Mouse (Mus musculus) adrenal gland, postnatal 10 days (tissue): ENCODE data around the gene Cand2. TPM values are rescaled to one million over a fixed set of nuclear protein-coding genes. Genes with fewer than 3 reads are reported as not detected.

Source experiments
- DNase-seq: peaks from one replicate; pipeline ENCODE4 v3.0.0; 2021; ENCODE audit warnings: mixed read lengths
- long read RNA-seq, 2 experiments: library from polyadenylated mRNA; stranded (forward); transcript quantifications; one replicate each; pipeline ENCODE4 v2.0.0; 2021
- total RNA-seq, 2 experiments: library from RNA; stranded (reverse); gene quantifications; 2 replicates each; pipeline ENCODE4 v1.2.3; 2021

Gene Cand2
- 10 to 100 TPM; 10.4 to 16.1 TPM for total RNA-seq
- long read RNA-seq, experiment 1, full-length matches to known transcripts = 4 of 10 reads
- long read RNA-seq, experiment 1, partial matches to known transcripts = 3 of 10 reads
- long read RNA-seq, experiment 1, other reads (novel, unspliced or antisense) = 3 of 10 reads
- long read RNA-seq, experiment 2, full-length matches to known transcripts = 6 of 9 reads
- long read RNA-seq, experiment 2, partial matches to known transcripts = 2 of 9 reads
- long read RNA-seq, experiment 2, other reads (novel, unspliced or antisense) = 1 of 9 reads

GRCm38 (mm10) chr6:115774501-115774921 lies at the start of gene Cand2:
TSS of gene Cand2 (plus strand) at chr6:115774538.
- peak; percentile 75 for DNase-seq

- peak; percentile 66 for DNase-seq
Observed at GRCm38 (mm10) chr6:115727108-115727507, 47.2 kb upstream of the Cand2 start.

- DNase-seq = no peak
Observed at GRCm38 (mm10) chr6:115727570-115727969, 46.8 kb upstream of the Cand2 start.

- no peak for DNase-seq
Observed at GRCm38 (mm10) chr6:115730560-115731342, 43.6 kb upstream of the Cand2 start.

- no peak for DNase-seq
Observed at GRCm38 (mm10) chr6:115732341-115732928, 41.9 kb upstream of the Cand2 start.

GRCm38 (mm10) chr6:115734909-115735308 lies 39.4 kb upstream of the Cand2 start:
- peak; percentile 53 for DNase-seq

GRCm38 (mm10) chr6:115739056-115739455 lies 35.3 kb upstream of the Cand2 start:
- no peak for DNase-seq

- peak; percentile 42 for DNase-seq
Observed at GRCm38 (mm10) chr6:115743569-115743968, 30.8 kb upstream of the Cand2 start.

- no peak for DNase-seq
Observed at GRCm38 (mm10) chr6:115746326-115746725, 28.0 kb upstream of the Cand2 start.

- no peak for DNase-seq
Observed at GRCm38 (mm10) chr6:115755536-115755935, 18.8 kb upstream of the Cand2 start.

- no peak for DNase-seq
Observed at GRCm38 (mm10) chr6:115758981-115759435, 15.3 kb upstream of the Cand2 start.

GRCm38 (mm10) chr6:115759461-115759860 lies 14.9 kb upstream of the Cand2 start:
- DNase-seq = no peak

- no peak for DNase-seq
Observed at GRCm38 (mm10) chr6:115760137-115760536, 14.2 kb upstream of the Cand2 start.

- DNase-seq = no peak
Observed at GRCm38 (mm10) chr6:115760982-115761381, 13.4 kb upstream of the Cand2 start.

GRCm38 (mm10) chr6:115761995-115762756 lies 12.2 kb upstream of the Cand2 start, which contains the start of gene Tmem40:
TSS of gene Tmem40 (minus strand) at chr6:115762410.
- DNase-seq = peak; percentile 21

- peak; percentile 58 for DNase-seq
Observed at GRCm38 (mm10) chr6:115764179-115764578, 10.2 kb upstream of the Cand2 start.

GRCm38 (mm10) chr6:115767357-115767756 lies 7.0 kb upstream of the Cand2 start:
- DNase-seq = no peak

GRCm38 (mm10) chr6:115768207-115768606 lies 6.1 kb upstream of the Cand2 start:
- no peak for DNase-seq

GRCm38 (mm10) chr6:115770059-115770670 lies 4.2 kb upstream of the Cand2 start:
- no peak for DNase-seq

GRCm38 (mm10) chr6:115770852-115771251 lies 3.5 kb upstream of the Cand2 start:
- DNase-seq = no peak

GRCm38 (mm10) chr6:115772201-115772600 lies 2.1 kb upstream of the Cand2 start:
- no peak for DNase-seq

GRCm38 (mm10) chr6:115772604-115773003 lies 1.7 kb upstream of the Cand2 start:
- no peak for DNase-seq
